Mouse (Mus musculus) embryonic facial prominence, embryonic 12.5 days (tissue): ENCODE measurements around the gene Rab26. TPM values are rescaled to one million over a fixed set of nuclear protein-coding genes. Genes with fewer than 3 reads are reported as not detected.

ENCODE experiments used
- ATAC-seq: fragments of 200-750 bp; cut with Nextera tagmentation; 2 replicates; pipeline ENCODE4 v1.8.0; 2017; ENCODE audit not compliant: insufficient number of reproducible peaks, insufficient read depth, low FRiP score, low TSS enrichment
- H3K27ac ChIP-seq: fragments of 300-500 bp; sonication (generic); 2 replicates; pipeline ENCODE4 v1.5.1; 2016; ENCODE audit warnings: mild to moderate bottlenecking
- H3K27me3 ChIP-seq: fragments of 300-500 bp; sonication (generic); 2 replicates; pipeline ENCODE4 v1.6.1; 2016; ENCODE audit warnings: mild to moderate bottlenecking, moderate library complexity
- H3K36me3 ChIP-seq: fragments of 300-500 bp; sonication (generic); 2 replicates; pipeline ENCODE4 v1.6.1; 2016; ENCODE audit warnings: mild to moderate bottlenecking
- H3K4me1 ChIP-seq: fragments of 300-500 bp; sonication (generic); 2 replicates; pipeline ENCODE4 v1.6.1; 2016
- H3K4me2 ChIP-seq: fragments of 300-500 bp; sonication (generic); replicated peaks from 2 replicates; pipeline ENCODE4 v1.6.1; 2016; ENCODE audit warnings: mild to moderate bottlenecking, moderate library complexity
- H3K4me3 ChIP-seq: fragments of 300-500 bp; sonication (generic); 2 replicates; pipeline ENCODE4 v1.5.1; 2016; ENCODE audit warnings: mild to moderate bottlenecking
- H3K9ac ChIP-seq: fragments of 300-500 bp; sonication (generic); 2 replicates; pipeline ENCODE4 v1.6.1; 2016; ENCODE audit warnings: mild to moderate bottlenecking, moderate library complexity
- H3K9me3 ChIP-seq: fragments of 300-500 bp; sonication (generic); 2 replicates; pipeline ENCODE4 v1.6.1; 2016; ENCODE audit warnings: mild to moderate bottlenecking, moderate library complexity
- WGBS: fragments of 180-500 bp; shearing (Covaris S2); methylation state at CpG from one replicate; pipeline ENCODE4 v1.1.7; 2016; 5-methylcytosine and 5-hydroxymethylcytosine counted together
- polyA plus RNA-seq: library from polyadenylated mRNA; unstranded; fragments of >200 nt; fragmentation: Nextera tagmentation; extraction: Ambion mirVana; gene quantifications from 2 replicates; pipeline ENCODE4 v1.2.1, GENCODE M21; 2016

The Rab26 gene
- polyA plus RNA-seq, 1 experiment from 2014 or later, result 3.6 TPM

GRCm38 (mm10) chr17:24505286-24505955, 28.6 kb downstream of the Rab26 start:
- Histone ChIP-seq H3K9ac (no peak overlapping the region), H3K4me3 (no peak overlapping the region), H3K4me2 (no peak overlapping the region), H3K9me3 (no peaks in the 10 kb centered on the region), H3K36me3 (peaks cover 51% of the 10 kb centered on the region), H3K4me1 (peaks cover 13% of the 10 kb centered on the region), H3K27ac (no peak overlapping the region), H3K27me3 (peaks cover 7% of the 10 kb centered on the region; the same call in 1 of the 2 replicates)
- 87% methylated on average over 30 of the region's 30 CpGs for WGBS
- no peak for ATAC-seq

GRCm38 (mm10) chr17:24504085-24504484, 29.9 kb downstream of the Rab26 start:
- Histone ChIP-seq H3K27ac (no peak overlapping the region), H3K9me3 (no peaks in the 10 kb centered on the region), H3K4me2 (no peak overlapping the region), H3K9ac (no peak overlapping the region), H3K36me3 (peaks cover 38% of the 10 kb centered on the region), H3K4me1 (peaks cover 13% of the 10 kb centered on the region), H3K27me3 (peaks cover 7% of the 10 kb centered on the region; the same call in 1 of the 2 replicates), H3K4me3 (no peak overlapping the region)
- ATAC-seq, result no peak
- WGBS, result 89% methylated on average over 10 of the region's 10 CpGs

- peaks cover 5% of the 10 kb centered on the region; the same call in 1 of the 2 replicates for H3K27me3 ChIP-seq
- no peak overlapping the region for H3K4me3 ChIP-seq
- H3K9me3 ChIP-seq, result no peaks in the 10 kb centered on the region
- H3K36me3 ChIP-seq, result peaks cover 19% of the 10 kb centered on the region
- H3K4me1 ChIP-seq, result peaks cover 11% of the 10 kb centered on the region
- no peak overlapping the region for H3K9ac ChIP-seq
- WGBS, result 41% methylated on average over 11 of the region's 11 CpGs
- ATAC-seq, result no peak
- no peak overlapping the region for H3K4me2 ChIP-seq
- no peak overlapping the region for H3K27ac ChIP-seq
Measured at GRCm38 (mm10) chr17:24502208-24502607, 31.8 kb downstream of the Rab26 start.

- Histone ChIP-seq H3K9me3 (no peaks in the 10 kb centered on the region), H3K4me1 (no peaks in the 10 kb centered on the region), H3K27me3 (no peaks in the 10 kb centered on the region), H3K27ac (no peak overlapping the region), H3K36me3 (no peaks in the 10 kb centered on the region; the same call in none of the 2 replicates), H3K4me3 (no peak overlapping the region), H3K4me2 (no peak overlapping the region), H3K9ac (no peak overlapping the region)
- no peak for ATAC-seq
- WGBS, result 87% methylated on average over 1 of the region's 1 CpGs
Measured at GRCm38 (mm10) chr17:24496026-24496425, 38.0 kb downstream of the Rab26 start.

- Histone ChIP-seq H3K9ac (no peak overlapping the region), H3K36me3 (no peaks in the 10 kb centered on the region; the same call in none of the 2 replicates), H3K9me3 (no peaks in the 10 kb centered on the region), H3K4me1 (no peaks in the 10 kb centered on the region), H3K4me3 (no peak overlapping the region), H3K4me2 (no peak overlapping the region), H3K27me3 (0 out of 2 replicates have a peak, but pooled peaks cover 2% of the 10 kb centered on the region), H3K27ac (no peak overlapping the region)
- 80% methylated on average over 3 of the region's 3 CpGs for WGBS
- no peak for ATAC-seq
Measured at GRCm38 (mm10) chr17:24495443-24495842, 38.6 kb downstream of the Rab26 start.

GRCm38 (mm10) chr17:24494627-24495335, 39.2 kb downstream of the Rab26 start:
- no peaks in the 10 kb centered on the region; the same call in 1 of the 2 replicates for H3K36me3 ChIP-seq
- H3K27me3 ChIP-seq, result peaks cover 8% of the 10 kb centered on the region
- no peak for ATAC-seq
- no peak overlapping the region for H3K9ac ChIP-seq
- no peak overlapping the region for H3K4me3 ChIP-seq
- 0 out of 2 replicates have a peak, but pooled peaks cover under 1% of the 10 kb centered on the region for H3K4me1 ChIP-seq
- H3K27ac ChIP-seq, result no peak overlapping the region
- 28% methylated on average over 2 of the region's 2 CpGs for WGBS
- H3K4me2 ChIP-seq, result no peak overlapping the region
- H3K9me3 ChIP-seq, result no peaks in the 10 kb centered on the region

- Histone ChIP-seq H3K4me2 (no peak overlapping the region), H3K27ac (no peak overlapping the region), H3K27me3 (peaks cover 37% of the 10 kb centered on the region), H3K36me3 (no peaks in the 10 kb centered on the region), H3K4me1 (peaks cover 8% of the 10 kb centered on the region), H3K9me3 (no peaks in the 10 kb centered on the region), H3K9ac (no peak overlapping the region), H3K4me3 (no peak overlapping the region)
- no peak for ATAC-seq
- 76% methylated on average over 4 of the region's 4 CpGs for WGBS
Measured at GRCm38 (mm10) chr17:24490399-24490798, 43.6 kb downstream of the Rab26 start.

GRCm38 (mm10) chr17:24489265-24490030, 44.6 kb downstream of the Rab26 start:
- H3K27me3 ChIP-seq, result peaks cover 37% of the 10 kb centered on the region
- no peaks in the 10 kb centered on the region for H3K36me3 ChIP-seq
- 0 out of 2 replicates have a peak overlapping the region, but pooled peaks have one; percentile 43 for H3K27ac ChIP-seq
- H3K4me2 ChIP-seq, result peak overlapping the region; percentile 98
- WGBS, result 21% methylated on average over 19 of the region's 19 CpGs
- peak overlapping the region; percentile 61 for H3K4me3 ChIP-seq
- peak; percentile 55 for ATAC-seq
- no peaks in the 10 kb centered on the region for H3K9me3 ChIP-seq
- H3K9ac ChIP-seq, result peak overlapping the region; percentile 73
- peaks cover 10% of the 10 kb centered on the region for H3K4me1 ChIP-seq

GRCm38 (mm10) chr17:24488662-24489264, 45.2 kb downstream of the Rab26 start:
- Histone ChIP-seq H3K9ac (peak overlapping the region; percentile 73), H3K27ac (peak overlapping the region; percentile 43), H3K4me3 (peak overlapping the region; percentile 61), H3K9me3 (no peaks in the 10 kb centered on the region), H3K4me2 (peak overlapping the region; percentile 98), H3K27me3 (peaks cover 37% of the 10 kb centered on the region), H3K4me1 (peaks cover 10% of the 10 kb centered on the region), H3K36me3 (no peaks in the 10 kb centered on the region)
- peak; percentile 49 for ATAC-seq
- under 1% methylated on average over 67 of the region's 81 CpGs for WGBS

GRCm38 (mm10) chr17:24488186-24488661, 45.8 kb downstream of the Rab26 start, which contains the start of gene Caskin1:
Gene Caskin1, plus strand, starts transcription at chr17:24488601.
- H3K27me3 ChIP-seq, result peaks cover 37% of the 10 kb centered on the region
- H3K9me3 ChIP-seq, result no peaks in the 10 kb centered on the region
- H3K4me3 ChIP-seq, result peak within 1 kb of the TSS; percentile 61
- 1% methylated on average over 42 of the region's 45 CpGs for WGBS
- H3K9ac ChIP-seq, result peak within 1 kb of the TSS; percentile 73
- no peak for ATAC-seq
- peak within 1 kb of the TSS; percentile 43 for H3K27ac ChIP-seq
- no peaks in the 10 kb centered on the region for H3K36me3 ChIP-seq
- peaks cover 10% of the 10 kb centered on the region for H3K4me1 ChIP-seq
- H3K4me2 ChIP-seq, result peak within 1 kb of the TSS; percentile 98
